Comparison of ENCODE assay signal across 8 mouse cellular contexts in the genomic region with DNA sequence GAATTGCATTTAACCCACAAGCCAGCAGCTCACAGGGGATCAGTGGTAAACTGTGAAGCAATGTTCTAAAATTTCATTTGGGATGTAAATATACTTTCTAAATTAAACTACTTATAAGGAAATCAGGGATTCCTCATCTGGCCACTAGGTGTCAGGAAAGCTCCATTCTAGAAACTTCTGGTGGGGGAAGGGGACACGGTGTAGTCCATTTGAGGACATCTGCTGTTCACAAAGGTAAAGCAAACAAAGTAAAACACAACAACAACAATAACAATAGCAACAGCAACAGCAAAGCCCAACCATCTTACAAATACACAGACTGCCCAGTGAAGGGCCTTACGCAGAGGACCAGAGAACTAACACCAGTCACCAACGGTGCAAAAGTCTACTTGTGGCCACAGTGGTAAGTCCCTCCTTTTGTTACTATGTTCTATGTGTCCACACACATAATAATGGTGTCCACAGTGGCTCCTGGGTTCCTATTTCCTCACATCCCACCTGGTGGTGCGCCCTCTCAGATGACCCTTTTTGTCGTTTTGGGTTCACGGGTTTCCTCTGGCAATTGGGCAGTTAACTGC.
DNase-seq lines count a peak whose midpoint lies in the region; ATAC-seq lines count a peak whose summit lies in the region.
"Had no signal": no experiment of that assay in that cellular context is flagged by ENCODE, and none has a peak within 500 bp of the region (broad histone marks: within the 10 kb centered on the region; RNA-seq: fewer than 3 reads in every experiment).

No protein-coding gene starts in this region.

- no peaks in the 10 kb centered on the region for H3K9me3 ChIP-seq in forebrain, embryonic 16.5 days (ENCODE audit: control insufficient read depth, low read length)
- H3K9me3 ChIP-seq: heart, embryonic 13.5 days had no signal

- H3K27me3 ChIP-seq in forebrain, embryonic 16.5 days (replicated peaks; ENCODE audit: control insufficient read depth, insufficient read depth, low read length), result no peaks in the 10 kb centered on the region
- H3K27me3 ChIP-seq: heart, embryonic 13.5 days had no signal

- peak; percentile 4 for DNase-seq in ovary, postnatal 36 days (ENCODE audit: low spot score)
- DNase-seq in ovary, adult 18-20 months (ENCODE audit: low spot score), result no peak
- DNase-seq in brain, adult 2 months (ENCODE audit: low read depth, low spot score), result peak; percentile 64
- DNase-seq in kidney, postnatal 14 days, result peak; percentile 28
- DNase-seq in lung, postnatal 25 days (ENCODE audit: low spot score), result peak; percentile 2
- peak; percentile 44 for DNase-seq in right cerebral cortex, postnatal 4 days

- no peaks in the 10 kb centered on the region for H3K4me1 ChIP-seq in forebrain, embryonic 16.5 days (replicated peaks; ENCODE audit: control insufficient read depth, insufficient read depth, low read length)
- H3K4me1 ChIP-seq: heart, embryonic 13.5 days had no signal

- no peaks in the 10 kb centered on the region for H3K36me3 ChIP-seq in forebrain, embryonic 16.5 days (ENCODE audit: control insufficient read depth, insufficient read depth)
- H3K36me3 ChIP-seq: heart, embryonic 13.5 days had no signal

- WGBS in forebrain, embryonic 16.5 days, result 80% methylated on average over 6 of the region's 6 CpGs

- peak; percentile 70 for ATAC-seq in forebrain, embryonic 16.5 days

- H3K9ac ChIP-seq in forebrain, embryonic 16.5 days (replicated peaks; ENCODE audit: low read depth, low read length), result no peak overlapping the region
- H3K9ac ChIP-seq: heart, embryonic 13.5 days had no signal

- H3K4me2 ChIP-seq in forebrain, embryonic 16.5 days (ENCODE audit: low read length), result no peak overlapping the region
- H3K4me2 ChIP-seq: heart, embryonic 13.5 days had no signal

- no peak overlapping the region for H3K4me3 ChIP-seq in forebrain, embryonic 16.5 days (replicated peaks; ENCODE audit: low read length)
- H3K4me3 ChIP-seq: heart, embryonic 13.5 days had no signal

- H3K27ac ChIP-seq in forebrain, embryonic 16.5 days (ENCODE audit: low read length), result no peak overlapping the region
- H3K27ac ChIP-seq: heart, embryonic 13.5 days had no signal
